Mouse (Mus musculus): ENCODE measurements at regions not wholly inside any gene's neighbourhood (a gene's known extent, or its start where the extent isn't known, plus 50 kb on each side); places are given as distances from the start of the nearest gene placed in this dataset.

GRCm38 (mm10) chrX:99595493-99595892 is 124.4 kb upstream of the Pja1 start:
- no peak for DNase-seq (ENCODE audit: extremely low spot score in 1 of 2, low spot score in 1 of 2)

- DNase-seq (ENCODE audit: extremely low spot score in 1 of 2, low spot score in 1 of 2): no peak
Observed at GRCm38 (mm10) chrX:99593872-99594487, 122.9 kb upstream of the Pja1 start.

DNA sequence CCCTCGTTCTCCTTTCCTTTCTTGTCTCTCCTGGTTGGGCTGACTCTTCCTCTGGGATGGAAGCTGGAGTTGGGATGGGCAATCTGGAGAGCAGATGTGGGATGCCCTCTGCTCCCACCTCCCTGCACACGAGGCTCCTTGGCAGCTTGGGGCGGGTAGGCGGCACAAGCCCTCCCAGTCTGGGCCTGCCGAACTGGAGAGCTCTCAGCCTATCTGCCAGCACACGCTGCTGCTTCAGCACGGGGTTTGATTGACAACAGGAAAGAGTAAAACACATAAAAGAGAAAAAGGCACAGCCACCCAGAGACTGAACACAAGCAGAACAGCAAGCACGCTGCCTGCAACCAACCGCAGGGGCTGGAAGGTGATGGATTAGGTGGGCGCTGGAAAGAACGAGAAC is 121.9 kb upstream of the Pja1 start:
- DNase-seq (ENCODE audit: extremely low spot score in 1 of 2, low spot score in 1 of 2): no peak

- DNase-seq (ENCODE audit: extremely low spot score in 1 of 2, low spot score in 1 of 2): no peak
Observed at GRCm38 (mm10) chrX:99587284-99587683, 116.2 kb upstream of the Pja1 start.

- no peak for DNase-seq (ENCODE audit: extremely low spot score in 1 of 2, low spot score in 1 of 2)
Observed at GRCm38 (mm10) chrX:99586282-99586681, 115.2 kb upstream of the Pja1 start.

DNA sequence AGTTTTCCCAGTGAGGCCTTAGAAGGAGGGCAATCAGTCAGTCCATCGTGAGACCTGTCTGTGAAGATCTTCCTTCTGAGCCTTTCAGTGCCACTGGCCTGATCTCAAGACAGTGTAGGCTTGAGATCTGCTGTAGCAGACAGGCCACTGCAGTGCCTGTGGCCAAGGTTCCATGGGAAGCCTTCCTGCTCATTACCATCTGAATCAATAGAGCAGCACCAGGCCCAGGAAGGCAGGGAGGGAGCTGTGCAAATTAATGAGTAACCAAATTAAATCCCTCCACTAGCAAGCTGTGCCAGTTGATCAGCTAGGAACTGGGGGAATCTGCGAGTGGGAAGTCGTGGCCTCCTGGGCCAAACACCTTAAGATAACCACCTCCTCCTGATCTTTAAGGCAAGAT is 114.6 kb upstream of the Pja1 start:
- DNase-seq (ENCODE audit: extremely low spot score in 1 of 2, low spot score in 1 of 2): no peak

GRCm38 (mm10) chrX:99582611-99583010 is 111.5 kb upstream of the Pja1 start:
- DNase-seq (ENCODE audit: extremely low spot score in 1 of 2, low spot score in 1 of 2): no peak

DNA sequence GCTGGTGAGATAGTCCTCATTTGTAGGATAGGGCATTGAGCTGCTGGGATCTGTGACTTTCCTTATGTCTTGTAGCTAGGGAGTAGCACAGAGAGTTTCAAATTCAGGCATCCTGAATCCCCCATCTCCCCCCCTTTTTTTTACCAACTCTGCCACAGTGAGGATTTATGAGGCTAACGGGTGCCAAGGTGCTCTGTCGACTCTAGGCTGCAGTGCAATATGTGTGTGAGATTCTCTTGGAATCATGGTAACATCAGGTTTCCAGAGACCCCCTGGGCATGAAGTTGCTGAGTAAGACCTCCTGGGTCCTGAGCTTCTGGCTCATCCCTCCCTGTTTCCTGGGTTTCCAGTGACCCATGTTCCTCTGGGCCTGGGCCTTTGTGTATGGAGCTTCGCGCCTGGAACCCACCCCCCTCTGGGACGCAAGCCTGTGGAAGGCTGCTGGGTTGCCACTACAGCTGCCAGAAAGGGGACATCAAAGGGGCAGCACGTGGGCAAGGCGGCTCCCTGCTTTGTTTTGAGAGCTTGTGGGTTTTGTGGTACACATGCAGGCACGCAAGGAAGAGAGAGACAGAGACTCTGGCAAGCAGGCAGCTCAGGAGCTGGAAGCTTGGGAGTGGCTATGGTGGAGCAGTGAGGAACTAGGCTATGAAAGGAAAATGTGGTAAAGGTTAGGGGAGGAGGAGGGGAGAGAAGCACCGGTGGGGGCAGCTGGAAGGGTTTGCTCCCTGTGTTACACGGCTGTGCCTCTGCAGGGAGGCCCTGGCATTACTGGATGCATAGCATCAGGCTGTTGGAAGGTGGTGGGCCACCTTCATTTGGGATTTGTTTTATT is 110.8 kb upstream of the Pja1 start:
- DNase-seq (ENCODE audit: extremely low spot score in 1 of 2, low spot score in 1 of 2): no peak

GRCm38 (mm10) chrX:99579206-99579605 is 108.1 kb upstream of the Pja1 start:
- DNase-seq (ENCODE audit: extremely low spot score in 1 of 2, low spot score in 1 of 2): no peak

GRCm38 (mm10) chrX:99578796-99579195 is 107.7 kb upstream of the Pja1 start:
- no peak for DNase-seq (ENCODE audit: extremely low spot score in 1 of 2, low spot score in 1 of 2)

DNA sequence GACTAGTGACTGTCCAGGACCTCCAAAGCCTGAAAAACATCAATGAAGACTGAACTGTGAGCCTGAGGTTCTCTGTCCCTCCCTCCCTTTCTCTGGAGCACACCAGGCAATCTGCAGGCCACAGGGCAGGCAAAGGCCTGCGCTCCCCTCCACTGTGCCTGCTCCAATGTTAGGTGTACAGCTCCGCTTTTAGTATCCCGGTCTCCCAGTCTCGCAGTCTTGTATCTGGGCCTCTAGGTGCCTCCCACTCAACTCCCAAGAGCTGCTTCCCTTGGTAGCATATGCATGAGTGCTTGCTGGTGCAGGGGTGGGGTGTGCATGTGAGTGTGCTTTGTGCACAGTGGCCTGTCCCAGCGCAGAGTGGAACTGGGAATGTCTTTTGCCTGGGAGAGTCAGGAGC is 104.0 kb upstream of the Pja1 start:
- DNase-seq (ENCODE audit: extremely low spot score in 1 of 2, low spot score in 1 of 2): peak in 1 of 2 experiments; percentile 44

GRCm38 (mm10) chrX:99574441-99575103 is 103.5 kb upstream of the Pja1 start:
- DNase-seq (ENCODE audit: extremely low spot score in 1 of 2, low spot score in 1 of 2): peak in 1 of 2 experiments; percentile 59

GRCm38 (mm10) chrX:99570161-99570560 is 99.1 kb upstream of the Pja1 start:
- no peak for DNase-seq (ENCODE audit: extremely low spot score in 1 of 2, low spot score in 1 of 2)

- DNase-seq (ENCODE audit: extremely low spot score in 1 of 2, low spot score in 1 of 2): no peak
Observed at GRCm38 (mm10) chrX:99568244-99568643, 97.2 kb upstream of the Pja1 start.

DNA sequence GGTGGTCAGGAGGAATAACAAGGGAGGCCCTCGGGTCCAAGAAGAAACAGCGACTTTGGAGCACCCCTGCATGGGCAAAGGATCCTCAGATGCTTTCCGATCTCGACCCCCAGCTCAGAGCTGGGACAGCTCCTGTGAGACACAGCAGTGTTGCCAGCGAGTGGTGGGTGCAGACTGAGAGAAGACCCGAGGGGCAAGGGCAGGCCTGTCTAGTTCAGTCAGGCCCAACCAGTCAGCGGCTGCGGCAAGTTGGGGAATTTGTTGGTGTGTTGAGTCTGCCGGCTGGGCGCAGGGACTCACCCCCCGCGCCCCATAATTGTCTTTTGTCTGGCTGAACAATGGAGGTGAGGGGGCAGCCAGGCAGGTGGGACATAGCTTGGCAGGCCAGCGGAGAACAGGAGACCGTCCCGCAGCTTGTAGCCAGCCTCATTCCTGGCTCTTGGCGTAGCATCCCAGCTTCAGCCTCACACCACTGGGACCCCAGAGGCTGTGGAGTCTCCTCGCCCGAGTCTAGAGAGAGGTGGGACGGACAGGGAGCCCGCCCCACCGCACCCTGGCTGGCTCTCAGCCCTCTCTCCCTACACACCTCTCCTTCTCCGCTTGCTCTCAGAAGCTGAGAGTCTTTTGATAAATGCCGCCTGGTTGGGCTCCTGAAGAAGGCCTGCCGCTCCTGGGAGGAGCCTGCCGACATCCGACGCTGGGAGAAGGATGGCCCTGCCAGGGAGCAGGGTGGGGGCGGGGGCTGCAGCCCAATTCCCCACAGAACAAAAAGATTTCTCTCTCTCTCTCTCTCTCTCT is 96.5 kb upstream of the Pja1 start:
- DNase-seq (ENCODE audit: extremely low spot score in 1 of 2, low spot score in 1 of 2): no peak

DNA sequence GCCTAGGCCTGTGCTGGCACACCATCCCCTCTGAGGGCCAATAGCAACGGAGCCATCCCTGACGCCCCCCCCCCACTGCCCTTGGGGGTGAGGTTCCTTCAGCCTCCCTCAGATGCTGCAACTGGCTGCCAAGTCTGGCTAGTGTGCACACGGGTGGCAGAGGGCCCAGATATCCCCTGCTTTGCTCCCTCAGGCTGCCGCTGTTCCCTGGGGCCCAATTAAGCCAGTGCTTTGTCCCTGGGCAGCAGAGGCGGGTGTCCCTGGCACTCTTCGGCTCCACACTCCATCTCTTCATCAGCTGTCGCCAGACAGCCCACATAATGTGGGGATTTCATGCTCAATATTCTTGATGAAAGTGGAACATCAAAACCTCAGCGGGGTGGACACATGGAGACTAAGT is 90.9 kb upstream of the Pja1 start:
- peak in 1 of 2 experiments; percentile 36 for DNase-seq (ENCODE audit: extremely low spot score in 1 of 2, low spot score in 1 of 2)

GRCm38 (mm10) chrX:99560699-99561098 is 89.6 kb upstream of the Pja1 start:
- DNase-seq (ENCODE audit: extremely low spot score in 1 of 2, low spot score in 1 of 2): no peak

DNA sequence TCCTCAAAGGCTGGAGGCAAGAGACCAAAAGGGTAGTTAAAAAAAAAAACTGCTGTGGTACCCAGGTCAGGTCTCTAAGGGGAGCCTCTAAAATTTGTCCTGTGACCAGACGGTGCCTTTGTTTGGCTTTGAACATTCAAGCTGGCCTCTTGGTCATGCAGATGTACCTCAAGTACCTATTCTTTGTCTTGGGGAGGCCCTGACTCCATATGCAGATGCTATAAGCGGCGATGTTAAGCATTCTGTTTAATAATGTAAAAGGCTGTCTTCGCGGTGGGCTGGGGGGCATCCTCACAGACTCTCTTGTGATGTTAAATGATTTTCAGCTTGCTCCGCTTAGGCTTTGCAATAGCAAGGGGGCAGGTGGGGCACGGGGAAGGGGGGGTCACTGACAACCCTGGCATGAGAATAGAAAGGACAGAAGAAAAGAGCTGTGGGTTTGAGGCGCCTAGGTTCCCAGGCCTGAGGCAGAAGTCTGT is 85.8 kb upstream of the Pja1 start:
- no peak for DNase-seq (ENCODE audit: extremely low spot score in 1 of 2, low spot score in 1 of 2)

DNA sequence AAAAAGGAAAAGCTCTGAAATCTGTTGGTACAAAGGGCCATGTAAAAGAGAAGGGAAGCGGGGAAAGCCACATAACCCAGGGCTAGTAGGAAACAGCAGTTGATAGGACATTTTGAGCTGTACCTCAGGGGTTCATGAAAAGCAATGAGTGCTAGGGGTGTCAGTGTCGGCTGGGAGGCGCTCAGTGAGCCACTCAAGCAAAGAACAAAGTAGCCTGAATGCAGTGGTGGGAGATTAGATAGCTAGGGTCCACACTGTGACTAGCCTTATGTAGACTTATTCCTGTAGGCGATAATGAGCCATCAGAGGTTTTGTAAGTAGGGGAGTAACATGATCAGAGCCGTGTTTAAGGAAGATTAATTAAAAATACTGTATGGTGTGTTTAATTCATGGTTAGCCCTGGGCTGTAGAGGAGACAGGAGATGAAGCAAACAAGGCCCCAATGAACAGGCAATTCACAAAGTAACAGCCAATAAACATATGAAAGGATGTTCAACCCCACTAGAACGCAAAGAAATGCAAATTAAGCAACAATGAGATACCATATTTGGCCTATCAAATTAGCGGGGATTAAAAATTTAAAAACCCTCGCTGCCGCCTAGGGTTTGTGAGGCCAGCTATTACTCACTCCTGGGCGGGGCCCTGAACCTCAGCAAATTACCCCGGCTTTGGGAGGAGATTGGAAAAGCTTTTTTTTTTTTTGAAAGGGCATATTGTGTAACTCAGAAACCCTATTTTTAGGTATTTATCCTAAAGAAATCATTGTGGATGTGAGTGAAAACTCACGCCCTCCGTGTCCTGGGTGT is 85.1 kb upstream of the Pja1 start:
- no peak for DNase-seq (ENCODE audit: extremely low spot score in 1 of 2, low spot score in 1 of 2)

DNA sequence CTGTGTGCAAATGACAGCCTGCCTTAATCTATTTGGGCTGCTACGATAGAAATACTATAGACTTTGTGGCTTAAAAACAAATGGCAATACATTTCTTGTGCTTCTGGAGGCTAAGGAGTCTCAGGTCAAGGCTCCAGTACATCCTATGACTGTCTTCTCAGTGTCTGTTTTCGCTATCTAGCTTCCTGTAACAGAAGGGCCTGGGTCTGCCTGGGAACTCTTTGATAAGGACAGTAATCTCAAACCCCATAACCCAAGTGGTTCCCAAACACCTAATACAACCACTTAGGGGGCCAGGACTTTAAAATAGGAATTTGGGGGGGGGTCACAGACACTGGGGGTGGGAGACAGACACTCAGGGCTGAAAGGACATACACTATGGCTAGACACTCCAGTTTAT is 81.7 kb upstream of the Pja1 start:
- no peak for DNase-seq (ENCODE audit: extremely low spot score in 1 of 2, low spot score in 1 of 2)
